Mouse (Mus musculus) myocyte (in vitro differentiated cells): Measurements from ENCODE around the gene Tceanc2. TPM values are rescaled to one million over a fixed set of nuclear protein-coding genes. Genes with fewer than 3 reads are reported as not detected.

Experiments
- H3K27me3 ChIP-seq: one replicate; pipeline ENCODE4 v1.6.1; 2011; ENCODE audit not compliant: control insufficient read depth, insufficient read depth, insufficient read length
- H3K36me3 ChIP-seq: one replicate; pipeline ENCODE4 v1.6.1; 2011; ENCODE audit not compliant: control insufficient read depth, insufficient read depth
- H3K4me2 ChIP-seq: one replicate; pipeline ENCODE4 v1.6.1; 2011; ENCODE audit warnings: low read depth, control low read depth
- H3K4me3 ChIP-seq: one replicate; pipeline ENCODE4 v1.5.1; 2011; ENCODE audit warnings: mild to moderate bottlenecking, control low read depth, moderate library complexity
- H3K79me2 ChIP-seq: one replicate; pipeline ENCODE4 v1.6.1; 2011; ENCODE audit not compliant: control insufficient read depth, insufficient read depth
- H3ac ChIP-seq: one replicate; pipeline ENCODE4 v1.6.1; 2011; ENCODE audit not compliant: control insufficient read depth, insufficient read length
- CEBPB ChIP-seq: IDR thresholded peaks from 2 replicates; pipeline ENCODE4 v1.6.1; 2011; ENCODE audit warnings: mild to moderate bottlenecking, moderate library complexity; ENCODE audit not compliant: poor library complexity, insufficient read depth, severe bottlenecking
- E2F4 ChIP-seq: IDR thresholded peaks from one replicate; pipeline ENCODE4 v1.6.1; 2011; ENCODE audit warnings: mild to moderate bottlenecking, control low read depth, moderate library complexity; ENCODE audit not compliant: insufficient read depth
- MAX ChIP-seq: IDR thresholded peaks from one replicate; pipeline ENCODE4 v1.6.1; 2011; ENCODE audit warnings: low read depth, mild to moderate bottlenecking, control low read depth
- MYOD1 ChIP-seq, 3 experiments: IDR thresholded peaks; one replicate each; pipeline ENCODE4 v1.6.1; 2011; ENCODE audit warnings: control low read depth in 2 of 3, low read depth in 2 of 3, mild to moderate bottlenecking in 2 of 3, moderate library complexity in 1 of 3; ENCODE audit not compliant: insufficient read length in 2 of 3, control insufficient read depth in 1 of 3
- MYOG ChIP-seq, 3 experiments: IDR thresholded peaks; one replicate each; pipeline ENCODE4 v1.6.1; 2011; ENCODE audit warnings: control low read depth in 2 of 3, low read depth in 2 of 3, mild to moderate bottlenecking in 2 of 3; ENCODE audit not compliant: insufficient read length in 2 of 3, control insufficient read depth in 1 of 3, insufficient read depth in 1 of 3
- POLR2A ChIP-seq: IDR thresholded peaks from one replicate; pipeline ENCODE4 v1.6.1; 2011; ENCODE audit warnings: low read depth, mild to moderate bottlenecking, control low read depth, moderate library complexity; ENCODE audit not compliant: insufficient read length
- POLR2AphosphoS2 ChIP-seq: IDR thresholded peaks from one replicate; pipeline ENCODE4 v1.6.1; 2011; ENCODE audit warnings: low read depth, control low read depth; ENCODE audit not compliant: insufficient read length
- REST ChIP-seq: IDR thresholded peaks from one replicate; pipeline ENCODE4 v1.6.1; 2011; ENCODE audit warnings: mild to moderate bottlenecking, control low read depth, moderate library complexity; ENCODE audit not compliant: insufficient read depth, insufficient read length
- SRF ChIP-seq: IDR thresholded peaks from one replicate; pipeline ENCODE4 v1.6.1; 2011; ENCODE audit warnings: low read depth; ENCODE audit not compliant: control insufficient read depth, insufficient read length
- TCF12 ChIP-seq: IDR thresholded peaks from one replicate; pipeline ENCODE4 v1.6.1; 2011; ENCODE audit warnings: mild to moderate bottlenecking, control low read depth; ENCODE audit not compliant: poor library complexity, insufficient read depth, severe bottlenecking
- USF1 ChIP-seq: IDR thresholded peaks from one replicate; pipeline ENCODE4 v1.6.1; 2011; ENCODE audit warnings: low read depth, mild to moderate bottlenecking, control low read depth, moderate library complexity
- polyA plus RNA-seq: library from polyadenylated mRNA; unstranded; fragments of >200 nt; fragmentation: generic; extraction: Trizol; gene quantifications from one replicate; pipeline ENCODE4 v1.2.1, GENCODE M21; 2012; ENCODE audit warnings: missing spikeins

Tceanc2 gene
- polyA plus RNA-seq, 1 experiment, result 20.7 TPM

GRCm38 (mm10) chr4:107126389-107126788 lies 52.5 kb downstream of the Tceanc2 start:
- H3K79me2 ChIP-seq, result no peaks in the 10 kb centered on the region
- TF ChIP-seq POLR2AphosphoS2, result no peak
- TF ChIP-seq MYOG (IDR thresholded peaks at IDR 0.05; ENCODE audit: control insufficient read depth in 1 of 3, insufficient read depth in 1 of 3, insufficient read length in 2 of 3, low read depth in 2 of 3), result no peak
- no peak for TF ChIP-seq POLR2A
- TF ChIP-seq REST, result no peak
- TF ChIP-seq MAX, result no peak
- no peak for TF ChIP-seq CEBPB
- no peak for TF ChIP-seq MYOD1 (IDR thresholded peaks at IDR 0.05; ENCODE audit: control insufficient read depth in 1 of 3, insufficient read length in 2 of 3, low read depth in 2 of 3)
- no peak for TF ChIP-seq USF1
- no peaks in the 10 kb centered on the region for H3K27me3 ChIP-seq
- no peak overlapping the region for H3K4me3 ChIP-seq
- H3ac ChIP-seq, result no peak overlapping the region
- H3K36me3 ChIP-seq, result no peaks in the 10 kb centered on the region
- no peak overlapping the region for H3K4me2 ChIP-seq

- Histone ChIP-seq H3K4me2 (no peak overlapping the region), H3K79me2 (no peaks in the 10 kb centered on the region)
These were observed 53.8 kb downstream of the Tceanc2 start for GRCm38 (mm10) chr4:107125101-107125500.

DNA sequence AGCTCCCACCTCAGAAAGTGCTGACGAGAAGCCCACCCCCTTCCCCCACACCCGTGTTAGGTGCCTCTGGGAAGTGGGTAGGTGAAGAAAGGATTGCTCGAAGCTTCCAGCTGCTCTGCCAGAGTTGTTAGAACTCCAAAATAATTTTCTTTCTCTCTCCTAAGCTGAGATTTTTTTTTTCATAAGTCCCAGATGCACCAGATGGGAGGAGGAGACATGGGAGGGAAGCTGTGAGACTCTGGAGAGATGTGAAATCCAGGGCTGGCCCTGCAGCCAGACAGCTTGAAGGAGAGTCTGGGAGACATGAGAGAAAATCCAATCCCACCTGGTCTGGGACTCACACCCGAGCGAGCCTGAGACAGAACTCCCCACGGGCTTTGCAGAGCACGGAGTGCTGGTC lies 54.5 kb downstream of the Tceanc2 start:
- no peaks in the 10 kb centered on the region for H3K79me2 ChIP-seq
- TF ChIP-seq POLR2A (no peak), MYOD1 (IDR thresholded peaks at IDR 0.05; ENCODE audit: control insufficient read depth in 1 of 3, insufficient read length in 2 of 3, low read depth in 2 of 3) (no peak), MAX (no peak), REST (no peak), E2F4 (no peak), TCF12 (no peak)
- H3K36me3 ChIP-seq, result no peaks in the 10 kb centered on the region
- H3K4me2 ChIP-seq, result no peak overlapping the region
- no peak overlapping the region for H3K4me3 ChIP-seq
- H3ac ChIP-seq, result no peak overlapping the region
- no peaks in the 10 kb centered on the region for H3K27me3 ChIP-seq

More at GRCm38 (mm10) chr4:107125101-107125500, 53.8 kb downstream of the Tceanc2 start:
- Histone ChIP-seq H3K4me3 (no peak overlapping the region), H3K27me3 (no peaks in the 10 kb centered on the region), H3K36me3 (no peaks in the 10 kb centered on the region), H3ac (no peak overlapping the region)
- TF ChIP-seq TCF12 (no peak), E2F4 (no peak)

DNA sequence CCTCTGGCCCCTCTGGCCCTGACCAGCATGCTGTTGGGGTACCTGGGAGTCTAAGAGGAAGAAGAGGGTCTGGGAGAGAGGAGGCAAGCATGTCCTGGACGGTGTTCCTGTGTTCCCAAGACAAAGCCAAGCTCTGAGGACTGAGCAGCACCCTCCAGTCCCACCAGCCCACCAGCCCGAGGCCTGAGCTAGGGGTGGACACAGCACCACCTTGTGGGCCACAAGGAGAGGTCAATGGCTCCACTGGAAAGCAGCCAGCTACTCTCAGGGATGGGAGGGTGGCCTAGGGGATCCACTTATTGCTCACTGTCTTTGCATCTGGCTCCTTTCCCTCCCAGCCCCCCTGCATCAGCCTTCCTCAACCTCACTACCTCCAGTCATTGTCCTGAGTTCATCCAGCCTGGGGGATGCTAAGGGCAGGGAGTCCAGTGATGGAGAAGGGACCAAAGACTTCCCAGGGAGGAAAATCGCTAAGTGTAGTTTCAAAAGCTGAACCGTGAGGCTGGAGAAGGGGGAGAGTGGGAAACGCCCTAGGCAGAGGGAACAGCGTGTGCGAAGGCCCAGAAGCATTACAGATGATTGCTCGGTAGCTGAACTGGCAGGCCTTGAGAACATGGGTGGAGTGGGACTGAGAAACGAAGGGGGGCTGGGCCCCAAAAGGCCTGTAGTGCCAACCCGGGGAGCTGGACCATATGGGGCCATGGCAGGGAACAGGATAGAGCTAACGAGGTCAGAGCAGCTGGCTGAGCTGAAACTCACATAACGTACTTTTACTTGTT lies 57.6 kb downstream of the Tceanc2 start:
- Histone ChIP-seq H3K4me2 (no peak overlapping the region), H3K36me3 (no peaks in the 10 kb centered on the region), H3K4me3 (no peak overlapping the region), H3K27me3 (no peaks in the 10 kb centered on the region), H3K79me2 (no peaks in the 10 kb centered on the region), H3ac (no peak overlapping the region)
- TF ChIP-seq E2F4 (no peak), SRF (no peak), USF1 (no peak), TCF12 (no peak), POLR2AphosphoS2 (no peak), MYOG (IDR thresholded peaks at IDR 0.05; ENCODE audit: control insufficient read depth in 1 of 3, insufficient read depth in 1 of 3, insufficient read length in 2 of 3, low read depth in 2 of 3) (no peak)

GRCm38 (mm10) chr4:107120676-107121075 lies 58.2 kb downstream of the Tceanc2 start:
- Histone ChIP-seq H3ac (no peak overlapping the region), H3K4me2 (no peak overlapping the region), H3K27me3 (no peaks in the 10 kb centered on the region), H3K4me3 (no peak overlapping the region), H3K79me2 (no peaks in the 10 kb centered on the region), H3K36me3 (no peaks in the 10 kb centered on the region)
- no peak for TF ChIP-seq REST
- no peak for TF ChIP-seq MAX
- no peak for TF ChIP-seq POLR2AphosphoS2
- TF ChIP-seq MYOG (IDR thresholded peaks at IDR 0.05; ENCODE audit: control insufficient read depth in 1 of 3, insufficient read depth in 1 of 3, insufficient read length in 2 of 3, low read depth in 2 of 3), result no peak

GRCm38 (mm10) chr4:107119056-107119455 lies 59.9 kb downstream of the Tceanc2 start:
- H3K36me3 ChIP-seq, result no peaks in the 10 kb centered on the region
- H3K4me3 ChIP-seq, result no peak overlapping the region
- TF ChIP-seq MAX, result no peak
- no peak for TF ChIP-seq REST
- TF ChIP-seq MYOD1 (IDR thresholded peaks at IDR 0.05; ENCODE audit: control insufficient read depth in 1 of 3, insufficient read length in 2 of 3, low read depth in 2 of 3), result no peak
- no peak for TF ChIP-seq SRF
- no peak for TF ChIP-seq E2F4
- no peak overlapping the region for H3K4me2 ChIP-seq
- H3K79me2 ChIP-seq, result no peaks in the 10 kb centered on the region
- H3K27me3 ChIP-seq, result peaks cover 3% of the 10 kb centered on the region
- no peak overlapping the region for H3ac ChIP-seq
